Mouse (Mus musculus) midbrain, embryonic 11.5 days (tissue): ENCODE measurements at regions not wholly inside any gene's neighbourhood (a gene's known extent, or its start where the extent isn't known, plus 50 kb on each side); places are given as distances from the start of the nearest gene placed in this dataset.

Experiments
- ATAC-seq: fragments of 200-750 bp; cut with Nextera tagmentation; 2 replicates; pipeline ENCODE4 v1.8.0; 2017; ENCODE audit warnings: moderate TSS enrichment, moderate library complexity; ENCODE audit not compliant: low FRiP score
- DNase-seq: peaks from one replicate; pipeline ENCODE4 v3.0.0; 2015; ENCODE audit warnings: low spot score; ENCODE audit errors: missing footprints
- H3K27ac ChIP-seq: fragments of 300-500 bp; sonication (generic); 2 replicates; pipeline ENCODE4 v1.5.1; 2014; ENCODE audit warnings: low read depth, low read length
- H3K27me3 ChIP-seq: fragments of 300-500 bp; sonication (generic); 2 replicates; pipeline ENCODE4 v1.6.1; 2014; ENCODE audit warnings: mild to moderate bottlenecking, low read length, moderate library complexity, mixed read lengths; ENCODE audit not compliant: control insufficient read depth, insufficient read depth
- H3K36me3 ChIP-seq: fragments of 300-500 bp; sonication (generic); 2 replicates; pipeline ENCODE4 v1.6.1; 2014; ENCODE audit warnings: mild to moderate bottlenecking, low read length, moderate library complexity, mixed read lengths; ENCODE audit not compliant: control insufficient read depth, insufficient read depth
- H3K4me1 ChIP-seq: fragments of 300-500 bp; sonication (generic); 2 replicates; pipeline ENCODE4 v1.6.1; 2014; ENCODE audit warnings: low read length; ENCODE audit not compliant: control insufficient read depth, insufficient read depth
- H3K4me2 ChIP-seq: fragments of 300-500 bp; sonication (generic); 2 replicates; pipeline ENCODE4 v1.6.1; 2014; ENCODE audit warnings: mild to moderate bottlenecking, moderate library complexity
- H3K4me3 ChIP-seq: fragments of 300-500 bp; sonication (generic); 2 replicates; pipeline ENCODE4 v1.5.1; 2014; ENCODE audit warnings: low read depth, low read length
- H3K9ac ChIP-seq: fragments of 300-500 bp; sonication (generic); 2 replicates; pipeline ENCODE4 v1.6.1; 2014; ENCODE audit warnings: low read length
- H3K9me3 ChIP-seq: fragments of 300-500 bp; sonication (generic); 2 replicates; pipeline ENCODE4 v1.6.1; 2016; ENCODE audit warnings: low read length; ENCODE audit not compliant: control insufficient read depth
- WGBS: fragments of 180-500 bp; shearing (Covaris S2); extraction: QIAGEN DNeasy Blood & Tissue Kit; methylation state at CpG from one replicate; pipeline ENCODE4 v1.1.7; 2014; 5-methylcytosine and 5-hydroxymethylcytosine counted together

DNA sequence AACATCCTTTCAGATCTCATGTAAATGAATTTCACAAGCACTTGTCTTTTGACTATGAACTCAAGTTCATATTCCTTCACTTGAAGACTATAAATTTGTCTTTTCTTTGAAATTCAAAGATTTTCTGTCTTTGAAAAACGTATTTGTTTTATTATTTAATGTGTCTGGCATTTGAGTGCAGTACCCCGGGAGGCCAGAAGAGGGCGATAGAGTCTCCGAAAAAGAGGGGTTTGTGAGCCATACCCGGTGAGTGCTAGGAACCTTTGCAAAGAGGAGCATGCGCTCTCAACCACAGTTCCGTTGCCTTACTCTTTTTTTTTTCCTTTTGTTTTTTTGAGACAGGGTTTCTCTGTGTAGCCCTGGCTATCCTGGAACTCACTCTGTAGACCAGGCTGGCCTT is 177.6 kb upstream of the Gjb5 start:
- no peak overlapping the region for H3K4me2 ChIP-seq
- no peaks in the 10 kb centered on the region for H3K9me3 ChIP-seq
- WGBS = 84% methylated on average over 7 of the region's 7 CpGs
- H3K4me3 ChIP-seq = no peak overlapping the region
- DNase-seq (no peak), ATAC-seq (no peak)
- no peaks in the 10 kb centered on the region for H3K36me3 ChIP-seq
- H3K9ac ChIP-seq = no peak overlapping the region
- H3K4me1 ChIP-seq = no peaks in the 10 kb centered on the region
- no peak overlapping the region for H3K27ac ChIP-seq
- no peaks in the 10 kb centered on the region for H3K27me3 ChIP-seq

GRCm38 (mm10) chr4:127534411-127534810 is 176.4 kb upstream of the Gjb5 start:
- H3K4me1 ChIP-seq = no peaks in the 10 kb centered on the region
- H3K9ac ChIP-seq = no peak overlapping the region
- no peak overlapping the region for H3K27ac ChIP-seq
- ATAC-seq (no peak), DNase-seq (no peak)
- H3K4me2 ChIP-seq = no peak overlapping the region
- no peaks in the 10 kb centered on the region for H3K27me3 ChIP-seq
- H3K9me3 ChIP-seq = no peaks in the 10 kb centered on the region
- WGBS = 94% methylated on average over 3 of the region's 3 CpGs
- no peak overlapping the region for H3K4me3 ChIP-seq
- no peaks in the 10 kb centered on the region for H3K36me3 ChIP-seq

- Histone ChIP-seq H3K27ac (no peak overlapping the region), H3K9ac (no peak overlapping the region), H3K36me3 (no peaks in the 10 kb centered on the region), H3K4me1 (no peaks in the 10 kb centered on the region), H3K27me3 (no peaks in the 10 kb centered on the region), H3K4me3 (no peak overlapping the region), H3K9me3 (no peaks in the 10 kb centered on the region), H3K4me2 (no peak overlapping the region)
- DNase-seq = no peak
- WGBS = 67% methylated on average over 4 of the region's 4 CpGs
- no peak for ATAC-seq
These were observed 175.7 kb upstream of the Gjb5 start for GRCm38 (mm10) chr4:127533726-127534125.

DNA sequence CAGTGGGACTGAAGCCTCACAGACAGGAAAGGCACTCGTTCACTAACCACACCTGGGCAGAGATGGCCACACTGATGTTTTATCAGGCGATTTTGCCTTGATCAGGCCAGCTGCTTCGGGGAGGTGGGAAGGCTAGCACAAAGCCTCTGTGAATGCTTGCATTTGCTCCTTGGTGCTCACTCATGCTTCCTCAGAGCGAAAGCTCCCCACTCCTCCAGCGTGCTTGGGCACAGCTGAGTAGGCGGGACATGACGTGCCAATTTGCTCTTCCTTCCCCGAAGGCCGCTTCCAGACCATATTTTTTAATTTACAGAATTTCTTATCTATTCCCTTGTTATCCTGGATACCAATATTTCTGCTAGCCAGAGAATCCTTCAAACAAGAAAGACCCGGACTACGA is 172.8 kb upstream of the Gjb5 start:
- no peak overlapping the region for H3K4me2 ChIP-seq
- no peaks in the 10 kb centered on the region for H3K9me3 ChIP-seq
- 88% methylated on average over 11 of the region's 11 CpGs for WGBS
- no peak overlapping the region for H3K27ac ChIP-seq
- ATAC-seq = no peak
- H3K27me3 ChIP-seq = no peaks in the 10 kb centered on the region
- H3K4me1 ChIP-seq = no peaks in the 10 kb centered on the region
- DNase-seq = no peak
- no peak overlapping the region for H3K9ac ChIP-seq
- no peak overlapping the region for H3K4me3 ChIP-seq
- H3K36me3 ChIP-seq = no peaks in the 10 kb centered on the region

GRCm38 (mm10) chr4:127522151-127522550 is 164.2 kb upstream of the Gjb5 start:
- H3K4me1 ChIP-seq = no peaks in the 10 kb centered on the region
- DNase-seq = no peak
- no peak overlapping the region for H3K4me3 ChIP-seq
- H3K27me3 ChIP-seq = no peaks in the 10 kb centered on the region
- H3K9ac ChIP-seq = no peak overlapping the region
- ATAC-seq = no peak
- no peak overlapping the region for H3K4me2 ChIP-seq
- H3K9me3 ChIP-seq = no peaks in the 10 kb centered on the region
- no peaks in the 10 kb centered on the region for H3K36me3 ChIP-seq
- WGBS = 98% methylated on average over 2 of the region's 2 CpGs
- H3K27ac ChIP-seq = no peak overlapping the region

DNA sequence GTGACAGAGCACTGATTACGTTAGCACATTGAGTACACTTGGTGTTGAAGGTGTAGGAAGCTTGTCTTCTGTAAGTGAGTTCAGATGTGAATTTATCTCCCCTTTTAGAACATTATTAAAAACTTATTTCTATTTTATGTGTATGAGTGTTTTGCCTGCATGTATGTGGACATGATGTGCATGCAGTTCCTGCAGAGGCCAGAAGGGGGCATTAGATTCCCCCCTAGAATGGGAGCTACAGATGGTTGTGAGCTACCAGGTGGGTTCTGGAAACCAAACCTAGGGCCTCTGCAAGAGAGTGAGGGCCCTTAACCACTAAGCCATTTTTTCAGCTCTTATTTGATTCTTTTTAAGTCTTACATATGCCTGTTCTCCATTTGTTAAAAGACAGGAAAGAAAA is 160.0 kb upstream of the Gjb5 start:
- no peaks in the 10 kb centered on the region for H3K4me1 ChIP-seq
- H3K27me3 ChIP-seq = no peaks in the 10 kb centered on the region
- no peak overlapping the region for H3K9ac ChIP-seq
- H3K9me3 ChIP-seq = no peaks in the 10 kb centered on the region
- DNase-seq (no peak), ATAC-seq (no peak)
- H3K4me2 ChIP-seq = no peak overlapping the region
- no peaks in the 10 kb centered on the region for H3K36me3 ChIP-seq
- H3K4me3 ChIP-seq = no peak overlapping the region
- H3K27ac ChIP-seq = no peak overlapping the region
- 100% methylated on average over 1 of the region's 1 CpGs for WGBS

DNA sequence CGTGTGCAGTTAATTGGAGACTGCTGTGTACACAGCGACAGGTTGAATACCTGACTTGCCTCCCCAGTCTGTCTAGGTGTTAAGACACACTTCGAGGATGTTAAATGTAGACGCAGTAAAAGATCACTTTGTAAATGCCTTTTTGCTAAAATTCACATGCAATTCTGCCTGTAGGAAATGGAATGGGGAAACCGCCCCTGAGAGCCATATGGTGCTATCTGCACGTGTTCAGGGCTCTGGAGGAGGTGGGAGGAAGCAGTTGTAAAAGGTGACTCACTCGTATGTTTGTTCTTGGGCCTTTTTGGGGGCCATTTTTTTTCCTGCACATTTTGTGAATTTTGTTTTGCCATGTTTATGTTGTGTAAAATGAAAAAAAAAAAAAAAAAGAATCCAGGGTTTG is 159.6 kb upstream of the Gjb5 start:
- 87% methylated on average over 7 of the region's 7 CpGs for WGBS
- no peak for DNase-seq
- Histone ChIP-seq H3K27me3 (no peaks in the 10 kb centered on the region), H3K4me2 (no peak overlapping the region), H3K27ac (no peak overlapping the region), H3K4me3 (no peak overlapping the region), H3K9me3 (no peaks in the 10 kb centered on the region), H3K9ac (no peak overlapping the region), H3K4me1 (no peaks in the 10 kb centered on the region), H3K36me3 (no peaks in the 10 kb centered on the region)
- no peak for ATAC-seq

- H3K27ac ChIP-seq = no peak overlapping the region
- no peaks in the 10 kb centered on the region for H3K36me3 ChIP-seq
- no peaks in the 10 kb centered on the region for H3K27me3 ChIP-seq
- ATAC-seq (no peak), DNase-seq (no peak)
- no peaks in the 10 kb centered on the region for H3K4me1 ChIP-seq
- H3K9ac ChIP-seq = no peak overlapping the region
- no peak overlapping the region for H3K4me3 ChIP-seq
- no peaks in the 10 kb centered on the region for H3K9me3 ChIP-seq
- H3K4me2 ChIP-seq = no peak overlapping the region
- WGBS = 90% methylated on average over 9 of the region's 9 CpGs
These were observed 152.0 kb upstream of the Gjb5 start for GRCm38 (mm10) chr4:127509936-127510335.

- no peak for ATAC-seq
- 86% methylated on average over 6 of the region's 6 CpGs for WGBS
- no peak for DNase-seq
- no peak overlapping the region for H3K9ac ChIP-seq
- H3K4me1 ChIP-seq = no peaks in the 10 kb centered on the region
- no peak overlapping the region for H3K4me2 ChIP-seq
- H3K36me3 ChIP-seq = no peaks in the 10 kb centered on the region
- H3K27ac ChIP-seq = no peak overlapping the region
- H3K9me3 ChIP-seq = no peaks in the 10 kb centered on the region
- no peaks in the 10 kb centered on the region for H3K27me3 ChIP-seq
- no peak overlapping the region for H3K4me3 ChIP-seq
These were observed 144.6 kb upstream of the Gjb5 start for GRCm38 (mm10) chr4:127502621-127503020.

- Histone ChIP-seq H3K27me3 (no peaks in the 10 kb centered on the region), H3K36me3 (no peaks in the 10 kb centered on the region), H3K9ac (no peak overlapping the region), H3K9me3 (no peaks in the 10 kb centered on the region), H3K4me1 (no peaks in the 10 kb centered on the region), H3K27ac (no peak overlapping the region), H3K4me3 (no peak overlapping the region), H3K4me2 (no peak overlapping the region)
- no peak for DNase-seq
- ATAC-seq = no peak
- WGBS = 91% methylated on average over 7 of the region's 7 CpGs
These were observed 143.9 kb upstream of the Gjb5 start for GRCm38 (mm10) chr4:127501881-127502280.
